Mouse (Mus musculus): ENCODE measurements around the gene Slc16a5. TPM values are rescaled to one million over a fixed set of nuclear protein-coding genes. Genes with fewer than 3 reads are reported as not detected.

The Slc16a5 gene
- total RNA-seq (2023) = under 1 TPM in 1 of 2 experiments, not detected in 1; 0.21 TPM

DNA sequence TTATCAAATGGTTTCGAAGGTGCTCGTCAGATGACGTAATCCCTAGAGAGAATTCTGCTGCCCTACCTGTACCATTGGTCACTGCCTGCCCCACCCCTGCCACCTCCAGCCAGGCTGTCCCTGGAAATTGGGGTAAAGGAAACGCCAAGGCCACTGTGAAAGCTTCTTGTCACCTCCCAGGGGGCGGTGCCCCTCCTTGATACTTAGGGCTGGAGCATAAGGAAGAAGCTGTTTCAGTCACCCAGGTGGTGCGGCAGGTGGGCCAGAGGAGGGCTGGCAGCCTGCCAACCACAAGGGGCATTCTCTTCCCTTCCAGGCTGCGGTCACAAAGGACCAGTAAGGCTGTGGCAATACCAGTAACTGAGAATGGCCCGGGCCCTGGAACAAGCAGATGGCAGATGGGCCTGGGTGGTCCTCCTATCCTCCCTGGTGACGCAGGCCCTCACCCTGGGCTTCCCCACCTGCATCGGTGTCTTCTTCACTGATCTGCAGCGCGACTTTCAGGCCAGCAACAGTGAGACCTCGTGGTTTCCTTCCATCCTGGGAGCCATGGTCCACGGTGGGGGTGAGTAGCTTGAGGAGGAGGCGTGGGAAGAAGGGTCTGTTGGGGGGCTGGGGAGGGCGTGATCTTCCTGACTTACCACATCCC lies at the start of gene Slc16a5:
Slc16a5 (plus strand) TSS at position 232 of the 649 bp plus-strand sequence.

DNA sequence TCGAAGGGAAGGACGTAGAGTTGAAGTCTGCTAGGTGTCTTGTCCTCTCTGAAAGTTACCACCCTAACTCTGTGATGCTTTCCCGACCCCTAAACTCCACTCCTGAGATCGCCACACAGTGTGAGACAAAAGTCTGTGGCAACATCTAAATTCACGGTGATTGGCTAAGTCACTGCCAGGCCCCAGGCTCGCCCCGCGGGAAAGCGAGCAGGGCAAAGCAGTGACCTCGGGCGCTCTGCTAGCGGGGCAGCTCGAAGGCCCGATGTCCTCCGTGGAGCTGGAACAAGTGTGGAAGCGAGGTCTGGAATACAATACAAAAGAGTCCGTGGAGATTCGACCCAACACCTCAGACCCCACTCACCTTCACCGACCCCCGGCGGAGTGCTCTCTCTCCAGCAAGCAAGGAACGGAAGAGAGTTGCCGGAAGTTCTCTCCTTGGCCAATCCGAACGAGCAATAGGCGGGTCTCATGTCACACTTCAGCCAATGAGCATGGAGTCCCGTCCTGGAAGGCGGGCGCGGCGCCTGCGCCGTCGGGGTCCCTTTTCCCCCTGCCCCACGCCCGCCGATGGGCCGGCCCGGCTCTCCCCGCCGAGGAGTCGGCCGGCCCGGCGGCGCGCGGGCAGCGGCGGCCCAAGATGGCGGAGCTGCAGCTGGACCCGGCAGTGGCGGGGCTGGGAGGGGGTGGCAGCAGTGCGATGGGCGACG lies 42.6 kb upstream of the Slc16a5 start, which contains the start of the genes Atp5h and Kctd2:
Atp5h (minus strand) TSS at position 432 of the 707 bp plus-strand sequence.
Kctd2 (plus strand) TSS at position 598 of the 707 bp plus-strand sequence.

DNA sequence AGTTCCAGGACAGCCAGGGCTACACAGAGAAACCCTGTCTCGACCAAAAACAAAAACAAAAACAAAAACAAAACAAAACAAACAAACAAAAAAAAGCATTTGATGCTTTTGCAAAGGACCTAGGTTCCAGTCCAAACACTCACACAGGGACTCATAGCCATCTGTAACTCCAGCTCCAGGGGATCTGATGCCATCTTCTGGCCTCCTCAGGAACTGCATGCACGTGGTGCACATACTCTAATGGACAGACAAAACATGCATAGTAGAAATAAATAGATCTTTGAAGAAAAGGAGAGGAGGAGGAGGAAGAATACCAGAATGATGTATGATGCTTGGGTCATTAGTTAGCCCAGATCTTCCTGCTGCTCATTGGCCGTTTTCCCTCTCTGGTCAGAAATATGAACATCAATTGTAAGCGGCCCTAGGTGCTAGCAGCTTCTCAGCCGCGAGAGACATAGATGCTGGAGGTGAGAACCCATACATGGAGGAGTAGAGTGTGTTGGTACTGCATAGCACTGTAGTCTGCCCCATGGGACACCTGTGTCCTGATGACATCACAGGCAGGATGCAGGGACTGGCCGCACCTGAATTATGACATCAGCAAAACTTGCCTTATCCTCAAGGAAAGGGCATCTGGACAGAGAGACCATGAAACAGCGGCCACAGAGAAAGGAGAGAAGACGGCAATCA lies 22.2 kb upstream of the Slc16a5 start, which contains the start of gene Trim80:
Trim80 (plus strand) TSS at position 640 of the 690 bp plus-strand sequence.

DNA sequence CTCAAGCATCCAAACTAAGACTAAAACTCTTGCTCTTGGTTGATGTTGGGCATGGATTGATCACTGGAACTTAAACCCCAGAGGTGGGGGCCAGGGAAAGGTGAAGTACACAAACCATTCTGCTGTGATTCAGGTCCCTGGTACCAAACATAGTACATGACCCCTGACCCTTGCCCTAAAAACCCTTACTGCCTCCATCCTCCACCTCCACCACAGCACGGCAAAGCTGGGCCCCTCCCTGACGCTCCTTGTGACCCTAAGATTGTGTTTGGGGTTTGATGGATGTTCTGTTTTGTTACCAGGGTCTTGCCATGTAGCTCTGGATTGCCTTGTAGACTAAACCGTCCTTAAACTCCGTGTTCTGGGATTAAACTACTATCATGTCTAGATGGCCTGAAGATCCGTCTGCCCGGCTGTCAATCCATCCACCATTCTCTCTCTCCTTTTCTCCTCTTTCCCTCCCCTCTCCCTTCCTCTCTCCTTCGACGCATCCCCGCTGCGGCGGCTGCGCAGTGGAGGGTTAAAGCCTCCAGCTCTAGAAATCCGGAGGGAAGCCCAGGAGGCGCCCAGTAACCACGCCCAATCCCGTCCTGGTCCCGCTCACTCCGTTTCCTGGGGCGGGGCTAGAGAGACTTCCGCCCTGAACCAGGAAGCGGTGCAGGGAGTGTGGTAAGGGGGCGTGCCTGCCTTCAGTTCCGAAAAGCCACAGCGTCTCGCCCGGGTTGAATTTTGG lies 12.9 kb downstream of the Slc16a5 start, which contains the start of gene Armc7:
Armc7 (plus strand) TSS at position 643 of the 733 bp plus-strand sequence.

DNA sequence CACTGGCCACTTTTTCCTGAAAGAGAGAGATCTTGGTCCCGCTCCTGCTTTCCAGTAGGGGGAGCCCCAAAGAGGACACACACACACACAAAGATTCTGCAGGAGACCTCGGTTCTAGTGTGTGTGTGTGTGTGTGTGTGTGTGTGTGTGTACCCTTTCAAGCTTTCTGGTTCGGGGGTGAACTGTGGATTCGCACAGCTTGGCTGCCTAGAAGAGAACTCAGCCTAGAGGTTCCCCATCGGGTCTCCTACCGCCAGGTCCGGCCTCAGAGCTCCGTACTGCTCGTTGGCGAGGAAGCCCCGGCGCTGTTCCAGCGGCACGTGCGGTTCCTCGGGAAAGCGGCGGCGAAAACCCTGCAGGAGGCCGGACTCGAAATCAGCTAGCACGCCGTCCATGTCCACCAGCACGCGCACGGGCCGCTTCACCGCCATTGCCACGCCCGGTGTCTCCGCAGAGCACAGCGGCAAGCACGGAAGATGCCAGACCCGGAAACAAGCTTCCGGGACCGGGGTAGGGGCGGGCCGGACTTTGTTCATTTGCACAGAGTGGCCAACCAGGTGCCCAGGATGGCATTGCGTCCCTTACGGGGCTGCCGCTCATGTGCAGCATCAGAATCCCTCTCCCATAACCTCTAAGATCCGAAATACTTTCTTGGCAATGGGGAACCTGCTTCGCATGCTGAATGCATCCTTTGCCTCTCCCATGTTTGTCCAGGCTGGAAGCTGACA lies 29.2 kb downstream of the Slc16a5 start, which contains the start of gene Nt5c:
Nt5c (minus strand) TSS at position 507 of the 728 bp plus-strand sequence.

DNA sequence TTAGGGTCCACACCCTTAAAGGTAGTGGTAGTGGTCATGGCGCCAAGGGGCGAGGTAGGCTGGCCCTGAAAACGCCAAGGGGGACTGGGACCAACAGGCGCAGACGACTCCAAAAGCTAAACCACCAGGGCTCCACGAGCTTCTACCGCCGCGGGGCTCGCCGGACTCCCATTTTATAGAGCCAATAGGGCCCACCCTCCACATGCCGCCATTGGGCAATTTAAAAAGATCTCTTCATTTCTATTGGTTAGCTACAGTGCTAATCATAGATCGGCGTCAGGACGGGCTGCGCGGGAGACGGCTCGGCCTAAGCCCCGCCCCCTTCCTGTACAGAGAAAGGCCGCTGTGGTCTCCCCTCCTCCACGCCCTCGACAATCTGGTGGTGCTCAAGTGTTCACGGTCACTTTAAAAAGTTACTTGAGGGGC lies 52.0 kb downstream of the Slc16a5 start, which contains the start of gene Jpt1:
Jpt1 (minus strand) TSS at position 150 of the 426 bp plus-strand sequence.

Other genes starting within 250 kb of the Slc16a5 start
- not detected for gene Grin2c, start 195.2 kb upstream of the Slc16a5 start, total RNA-seq (2023)
- 10 to 100 TPM; 10.6 to 12.1 TPM for gene Fdxr, start 185.4 kb upstream of the Slc16a5 start, total RNA-seq (2023)
- 1 to 10 TPM; 1.2 to 1.4 TPM for gene Fads6, start 164.8 kb upstream of the Slc16a5 start, total RNA-seq (2023)
- not detected for gene Otop2, start 155.3 kb upstream of the Slc16a5 start, total RNA-seq (2023)
- not detected for gene Ush1g, start 140.4 kb upstream of the Slc16a5 start, total RNA-seq (2023)
- gene Otop3, start 127.7 kb upstream of the Slc16a5 start, total RNA-seq (2023) = not detected
- under 1 TPM; 0.45 to 0.73 TPM for gene Hid1, start 94.7 kb upstream of the Slc16a5 start, total RNA-seq (2023)
- gene Cdr2l, start 80.6 kb upstream of the Slc16a5 start, total RNA-seq (2023) = under 1 TPM; 0.21 to 0.36 TPM
- gene Mrpl58, start 58.7 kb upstream of the Slc16a5 start, total RNA-seq (2023) = 10 to 100 TPM; 51.8 to 56.5 TPM
- 100 to 1,000 TPM; 227 to 243 TPM for gene Atp5h, start 42.5 kb upstream of the Slc16a5 start, total RNA-seq (2023)
- gene Kctd2, start 42.3 kb upstream of the Slc16a5 start, total RNA-seq (2023) = 10 to 100 TPM; 33.9 to 34.2 TPM
- not detected for gene Trim80, start 21.9 kb upstream of the Slc16a5 start, total RNA-seq (2023)
- gene Armc7, start 13.2 kb downstream of the Slc16a5 start, total RNA-seq (2023) = 10 to 100 TPM; 31.8 to 35.1 TPM
- gene Nt5c, start 29.4 kb downstream of the Slc16a5 start, total RNA-seq (2023) = 10 to 100 TPM; 91.6 to 94.8 TPM
- gene Jpt1, start 51.9 kb downstream of the Slc16a5 start, total RNA-seq (2023) = 100 to 1,000 TPM; 177 to 178 TPM
- 100 to 1,000 TPM; 185 to 191 TPM for gene Sumo2, start 73.8 kb downstream of the Slc16a5 start, total RNA-seq (2023)
- gene Nup85, start 102.0 kb downstream of the Slc16a5 start, total RNA-seq (2023) = 10 to 100 TPM; 32.4 to 40.1 TPM
- gene Mrps7, start 141.5 kb downstream of the Slc16a5 start, total RNA-seq (2023) = 10 to 100 TPM; 19.5 to 22.1 TPM
- 10 to 100 TPM; 74.0 to 86.5 TPM for gene Gga3, start 141.6 kb downstream of the Slc16a5 start, total RNA-seq (2023)
- gene Mif4gd, start 150.5 kb downstream of the Slc16a5 start, total RNA-seq (2023) = 10 to 100 TPM; 42.1 to 46.5 TPM
- 10 to 100 TPM; 36.3 to 40.4 TPM for gene Slc25a19, start 165.8 kb downstream of the Slc16a5 start, total RNA-seq (2023)
- 100 to 1,000 TPM; 226 to 238 TPM for gene Grb2, start 246.1 kb downstream of the Slc16a5 start, total RNA-seq (2023)